Mouse (Mus musculus) midbrain, postnatal 0 days (tissue): ENCODE measurements around the gene Gadd45g. TPM values are rescaled to one million over a fixed set of nuclear protein-coding genes. Genes with fewer than 3 reads are reported as not detected.

Experiments
- ATAC-seq: fragments of 200-750 bp; cut with Nextera tagmentation; 2 replicates; pipeline ENCODE4 v1.8.0; 2017; ENCODE audit warnings: moderate number of reproducible peaks, mild to moderate bottlenecking, moderate TSS enrichment, moderate library complexity; ENCODE audit not compliant: low FRiP score
- DNase-seq: peaks from one replicate; pipeline ENCODE4 v3.0.0-alpha.2; 2015; ENCODE audit warnings: low spot score
- H3K27ac ChIP-seq: fragments of 300-500 bp; sonication (generic); 2 replicates; pipeline ENCODE4 v1.5.1; 2014; ENCODE audit warnings: low read depth, mild to moderate bottlenecking, low read length, mixed read lengths
- H3K27me3 ChIP-seq: fragments of 300-500 bp; sonication (generic); 2 replicates; pipeline ENCODE4 v1.6.1; 2014; ENCODE audit warnings: low read length, control low read depth, mixed read lengths; ENCODE audit not compliant: insufficient read depth
- H3K36me3 ChIP-seq: fragments of 300-500 bp; sonication (generic); 2 replicates; pipeline ENCODE4 v1.6.1; 2014; ENCODE audit warnings: low read length, control low read depth, mixed read lengths; ENCODE audit not compliant: insufficient read depth
- H3K4me1 ChIP-seq: fragments of 300-500 bp; sonication (generic); 2 replicates; pipeline ENCODE4 v1.6.1; 2014; ENCODE audit warnings: mild to moderate bottlenecking, control low read depth, antibody characterized with exemption, low read length, mixed read lengths; ENCODE audit not compliant: insufficient read depth
- H3K4me2 ChIP-seq: fragments of 300-500 bp; sonication (generic); 2 replicates; pipeline ENCODE4 v1.6.1; 2014; ENCODE audit warnings: low read depth, mild to moderate bottlenecking, low read length, mixed read lengths; ENCODE audit not compliant: poor library complexity, severe bottlenecking
- H3K4me3 ChIP-seq: fragments of 300-500 bp; sonication (generic); 2 replicates; pipeline ENCODE4 v1.5.1; 2014; ENCODE audit warnings: low read depth, mild to moderate bottlenecking, low read length, moderate library complexity
- H3K9ac ChIP-seq: fragments of 300-500 bp; sonication (generic); replicated peaks from 2 replicates; pipeline ENCODE4 v1.6.1; 2014; ENCODE audit warnings: mild to moderate bottlenecking, low read length, moderate library complexity, mixed read lengths; ENCODE audit not compliant: poor library complexity, severe bottlenecking
- H3K9me3 ChIP-seq: fragments of 300-500 bp; sonication (generic); 2 replicates; pipeline ENCODE4 v1.6.1; 2016; ENCODE audit warnings: low read length, control low read depth
- CTCF ChIP-seq: IDR thresholded peaks from 2 replicates; pipeline ENCODE4 v1.5.1; 2016; ENCODE audit warnings: antibody characterized with exemption, mild to moderate bottlenecking
- WGBS: fragments of 180-500 bp; shearing (Covaris S2); extraction: QIAGEN DNeasy Blood & Tissue Kit; methylation state at CpG from one replicate; pipeline ENCODE4 v1.1.7; 2014; 5-methylcytosine and 5-hydroxymethylcytosine counted together
- polyA plus RNA-seq: library from polyadenylated mRNA; unstranded; fragments of >200 nt; fragmentation: Nextera tagmentation; extraction: Ambion mirVana; gene quantifications from 2 replicates; pipeline ENCODE4 v1.2.1, GENCODE M21; 2015
- total RNA-seq: library from RNA; depleted of rRNA; stranded (reverse); fragments of >200 nt; gene quantifications from 2 replicates; pipeline ENCODE4 v1.2.3, GENCODE M21; 2014

Gene Gadd45g
- total and polyA plus RNA-seq, 2 experiments from 2014 or later: 7.3 to 23.3 TPM

- Histone ChIP-seq H3K27ac (no peak overlapping the region), H3K4me2 (no peak overlapping the region), H3K4me3 (no peak overlapping the region), H3K4me1 (peaks cover 7% of the 10 kb centered on the region; the same call in 1 of the 2 replicates), H3K9me3 (no peaks in the 10 kb centered on the region), H3K27me3 (peaks cover 29% of the 10 kb centered on the region), H3K9ac (no peak overlapping the region), H3K36me3 (no peaks in the 10 kb centered on the region)
- ATAC-seq (no peak), DNase-seq (no peak)
- TF ChIP-seq CTCF: no peak
- 52% methylated on average over 4 of the region's 4 CpGs for WGBS
These were observed 3.2 kb upstream of the Gadd45g start for GRCm38 (mm10) chr13:51843298-51843697.

GRCm38 (mm10) chr13:51844118-51844517 lies 2.4 kb upstream of the Gadd45g start:
- Histone ChIP-seq H3K4me1 (peaks cover 8% of the 10 kb centered on the region; the same call in 1 of the 2 replicates), H3K4me2 (no peak overlapping the region), H3K9ac (no peak overlapping the region), H3K27ac (no peak overlapping the region), H3K27me3 (peaks cover 22% of the 10 kb centered on the region), H3K36me3 (no peaks in the 10 kb centered on the region), H3K9me3 (no peaks in the 10 kb centered on the region), H3K4me3 (no peak overlapping the region)
- DNase-seq (no peak), ATAC-seq (no peak)
- TF ChIP-seq CTCF: no peak
- 88% methylated on average over 10 of the region's 10 CpGs for WGBS

GRCm38 (mm10) chr13:51844661-51845060 lies 1.8 kb upstream of the Gadd45g start:
- 15% methylated on average over 10 of the region's 10 CpGs for WGBS
- TF ChIP-seq CTCF: peak; percentile 81
- peaks cover 8% of the 10 kb centered on the region; the same call in 1 of the 2 replicates for H3K4me1 ChIP-seq

GRCm38 (mm10) chr13:51845072-51845471 lies 1.4 kb upstream of the Gadd45g start:
- WGBS: 7% methylated on average over 10 of the region's 10 CpGs
- peak overlapping the region; percentile 60 for H3K4me3 ChIP-seq
- peak overlapping the region; percentile 100 for H3K4me2 ChIP-seq
- no peak for DNase-seq
- 0 out of 2 replicates have a peak overlapping the region, but pooled peaks have one; percentile 54 for H3K9ac ChIP-seq
- H3K27ac ChIP-seq: no peak overlapping the region
- H3K4me1 ChIP-seq: peaks cover 8% of the 10 kb centered on the region; the same call in 1 of the 2 replicates
- H3K36me3 ChIP-seq: no peaks in the 10 kb centered on the region
- no peak for ATAC-seq
- H3K9me3 ChIP-seq: no peaks in the 10 kb centered on the region
- TF ChIP-seq CTCF: no peak
- H3K27me3 ChIP-seq: peaks cover 18% of the 10 kb centered on the region

More at GRCm38 (mm10) chr13:51844661-51845060, 1.8 kb upstream of the Gadd45g start:
- H3K27me3 ChIP-seq: peaks cover 18% of the 10 kb centered on the region
- H3K4me2 ChIP-seq: no peak overlapping the region
- no peaks in the 10 kb centered on the region for H3K9me3 ChIP-seq
- ATAC-seq (no peak), DNase-seq (peak; percentile 75)
- H3K9ac ChIP-seq: no peak overlapping the region
- H3K27ac ChIP-seq: no peak overlapping the region
- H3K4me3 ChIP-seq: no peak overlapping the region
- H3K36me3 ChIP-seq: no peaks in the 10 kb centered on the region

- Histone ChIP-seq H3K4me1 (peaks cover 8% of the 10 kb centered on the region; the same call in 1 of the 2 replicates), H3K4me3 (peak overlapping the region; percentile 60), H3K9me3 (no peaks in the 10 kb centered on the region), H3K27ac (peak overlapping the region; percentile 62), H3K27me3 (peaks cover 14% of the 10 kb centered on the region), H3K9ac (peak overlapping the region; percentile 54), H3K36me3 (no peaks in the 10 kb centered on the region), H3K4me2 (peak overlapping the region; percentile 100)
- ATAC-seq: peak; percentile 24; the same call in 1 of the 2 replicates
- DNase-seq: peak; percentile 82
- WGBS: 0% methylated on average over 45 of the region's 45 CpGs
- peak; percentile 74 for TF ChIP-seq CTCF
These were observed 787 bp upstream of the Gadd45g start for GRCm38 (mm10) chr13:51845591-51846191.
